Comparison of ENCODE assay signal across 24 mouse cellular contexts in the genomic region with DNA sequence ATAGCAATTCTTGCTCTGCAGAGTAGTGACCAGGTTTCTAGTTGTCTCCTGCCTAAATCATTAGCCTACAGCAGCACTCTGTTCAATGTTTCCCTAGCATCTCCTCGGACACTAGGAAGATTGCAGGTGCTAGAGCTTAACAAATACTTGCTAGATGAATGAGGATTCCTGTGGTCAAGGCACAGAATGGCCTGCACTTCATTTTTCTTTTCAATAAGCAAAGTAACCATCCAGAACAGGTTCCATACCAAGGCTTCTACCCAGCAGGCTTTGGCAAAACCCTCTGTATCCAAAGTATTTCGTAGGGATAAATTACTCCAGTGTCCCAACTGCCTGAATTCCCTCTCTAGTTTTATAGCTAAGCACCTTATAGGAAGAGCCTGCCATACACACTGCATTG.
DNase-seq lines count a peak whose midpoint lies in the region; ATAC-seq and TF ChIP-seq lines count a peak whose summit lies in the region.
"Had no signal": no experiment of that assay in that cellular context is flagged by ENCODE, and none has a peak within 500 bp of the region (broad histone marks: within the 10 kb centered on the region; RNA-seq: fewer than 3 reads in every experiment).

No protein-coding gene starts in this region.

- TF ChIP-seq CTCF in hindbrain, postnatal 0 days (IDR thresholded peaks at IDR 0.05; ENCODE audit: low read depth): no peak
- TF ChIP-seq CTCF in Patski (IDR thresholded peaks at IDR 0.05): no peak
- no peak for TF ChIP-seq CTCF in intestine, postnatal 0 days (IDR thresholded peaks at IDR 0.05; ENCODE audit: low read depth)

- peaks cover 55% of the 10 kb centered on the region for H3K4me1 ChIP-seq in embryonic facial prominence, embryonic 13.5 days
- H3K4me1 ChIP-seq in embryonic facial prominence, embryonic 10.5 days: peaks cover 48% of the 10 kb centered on the region
- peaks cover under 1% of the 10 kb centered on the region; the same call in 1 of the 2 replicates for H3K4me1 ChIP-seq in hindbrain, postnatal 0 days (ENCODE audit: insufficient read depth, low read length)
- peaks cover 17% of the 10 kb centered on the region for H3K4me1 ChIP-seq in hindbrain, embryonic 13.5 days (replicated peaks)
- no peaks in the 10 kb centered on the region for H3K4me1 ChIP-seq in intestine, postnatal 0 days (replicated peaks; ENCODE audit: control insufficient read depth, insufficient read depth, low read length)

- H3K27me3 ChIP-seq in embryonic facial prominence, embryonic 13.5 days: no peaks in the 10 kb centered on the region
- no peaks in the 10 kb centered on the region for H3K27me3 ChIP-seq in embryonic facial prominence, embryonic 10.5 days (replicated peaks; ENCODE audit: low read depth, poor library complexity, severe bottlenecking)
- no peaks in the 10 kb centered on the region for H3K27me3 ChIP-seq in hindbrain, postnatal 0 days (ENCODE audit: insufficient read depth, low read length)
- H3K27me3 ChIP-seq in hindbrain, embryonic 13.5 days: no peaks in the 10 kb centered on the region
- no peaks in the 10 kb centered on the region for H3K27me3 ChIP-seq in Patski
- no peaks in the 10 kb centered on the region for H3K27me3 ChIP-seq in intestine, postnatal 0 days (replicated peaks; ENCODE audit: control insufficient read depth, insufficient read depth, low read length)
- H3K27me3 ChIP-seq: CH12.LX had no signal

- H3K9me3 ChIP-seq in embryonic facial prominence, embryonic 13.5 days: 0 out of 2 replicates have a peak, but pooled peaks cover 5% of the 10 kb centered on the region
- H3K9me3 ChIP-seq in embryonic facial prominence, embryonic 10.5 days: no peaks in the 10 kb centered on the region
- no peaks in the 10 kb centered on the region for H3K9me3 ChIP-seq in hindbrain, postnatal 0 days (ENCODE audit: low read length)
- no peaks in the 10 kb centered on the region for H3K9me3 ChIP-seq in hindbrain, embryonic 13.5 days
- H3K9me3 ChIP-seq in intestine, postnatal 0 days (ENCODE audit: control insufficient read depth): no peaks in the 10 kb centered on the region
- H3K9me3 ChIP-seq: G1E had no signal

- H3K36me3 ChIP-seq in embryonic facial prominence, embryonic 13.5 days: 0 out of 2 replicates have a peak, but pooled peaks cover 4% of the 10 kb centered on the region
- peaks cover 10% of the 10 kb centered on the region for H3K36me3 ChIP-seq in embryonic facial prominence, embryonic 10.5 days (replicated peaks)
- H3K36me3 ChIP-seq in hindbrain, postnatal 0 days (ENCODE audit: insufficient read depth, low read length): no peaks in the 10 kb centered on the region
- no peaks in the 10 kb centered on the region for H3K36me3 ChIP-seq in hindbrain, embryonic 13.5 days
- no peaks in the 10 kb centered on the region for H3K36me3 ChIP-seq in intestine, postnatal 0 days (ENCODE audit: control insufficient read depth, insufficient read depth)
- H3K36me3 ChIP-seq: G1E had no signal

- ATAC-seq in embryonic facial prominence, embryonic 13.5 days (ENCODE audit: insufficient number of reproducible peaks, insufficient read depth, low FRiP score, low TSS enrichment, low read depth): no peak
- ATAC-seq in hindbrain, postnatal 0 days: no peak
- no peak for ATAC-seq in hindbrain, embryonic 13.5 days (ENCODE audit: low FRiP score)
- peak; percentile 54 for ATAC-seq in Patski
- no peak for ATAC-seq in intestine, postnatal 0 days
- ATAC-seq: activated CD4-positive, CD25-positive, alpha-beta regulatory T cell, adult 4 months; forebrain, embryonic 14.5 days; forebrain, postnatal 0 days had no signal

- in situ Hi-C loops in Patski (cut with MboI; ENCODE audit: low pct_unique_long_range_greater_than_20kb): loop anchor here (5.0 kb wide), 1 partner anchor 79 kb away; the partner anchor contains the start of gene Nxn

- H3K4me3 ChIP-seq in embryonic facial prominence, embryonic 13.5 days: no peak overlapping the region
- no peak overlapping the region for H3K4me3 ChIP-seq in embryonic facial prominence, embryonic 10.5 days
- H3K4me3 ChIP-seq in hindbrain, postnatal 0 days (ENCODE audit: low read length): no peak overlapping the region
- H3K4me3 ChIP-seq in hindbrain, embryonic 13.5 days: no peak overlapping the region
- H3K4me3 ChIP-seq in intestine, postnatal 0 days (ENCODE audit: low read depth, low read length): no peak overlapping the region
- H3K4me3 ChIP-seq: hindbrain, embryonic 10.5 days had no signal

- CTCF ChIA-PET in Patski (lab: Charles Lee): interaction anchor here (0.7 to 3.3 kb wide), 8 partner anchors 12 to 58 kb away, joined by 3 to 14 read pairs (median 3); no protein-coding TSS in a partner anchor

- WGBS in embryonic facial prominence, embryonic 13.5 days: 86% methylated on average over 2 of the region's 2 CpGs
- WGBS in embryonic facial prominence, embryonic 10.5 days: 83% methylated on average over 2 of the region's 2 CpGs
- WGBS in hindbrain, postnatal 0 days: 76% methylated on average over 2 of the region's 2 CpGs
- 78% methylated on average over 2 of the region's 2 CpGs for WGBS in hindbrain, embryonic 13.5 days
- WGBS in intestine, postnatal 0 days: 62% methylated on average over 2 of the region's 2 CpGs

- H3K4me2 ChIP-seq in embryonic facial prominence, embryonic 13.5 days: no peak overlapping the region
- H3K4me2 ChIP-seq in hindbrain, postnatal 0 days (ENCODE audit: low read depth, low read length): no peak overlapping the region
- no peak overlapping the region for H3K4me2 ChIP-seq in hindbrain, embryonic 13.5 days
- no peak overlapping the region for H3K4me2 ChIP-seq in intestine, postnatal 0 days (replicated peaks; ENCODE audit: low read depth)
- H3K4me2 ChIP-seq: heart, embryonic 11.5 days; hindbrain, embryonic 14.5 days had no signal

- 0 out of 2 replicates have a peak overlapping the region, but pooled peaks have one; percentile 1 for H3K27ac ChIP-seq in embryonic facial prominence, embryonic 13.5 days
- no peak overlapping the region for H3K27ac ChIP-seq in embryonic facial prominence, embryonic 10.5 days (replicated peaks)
- H3K27ac ChIP-seq in hindbrain, postnatal 0 days: peak overlapping the region; percentile 2; the same call in 1 of the 2 replicates
- no peak overlapping the region for H3K27ac ChIP-seq in hindbrain, embryonic 13.5 days
- no peak overlapping the region for H3K27ac ChIP-seq in intestine, postnatal 0 days (ENCODE audit: low read depth, low read length)
- H3K27ac ChIP-seq: hindbrain, embryonic 10.5 days; hindbrain, embryonic 14.5 days had no signal

- no peak overlapping the region for H3K9ac ChIP-seq in embryonic facial prominence, embryonic 13.5 days
- H3K9ac ChIP-seq in hindbrain, postnatal 0 days (replicated peaks; ENCODE audit: low read length): no peak overlapping the region
- no peak overlapping the region for H3K9ac ChIP-seq in hindbrain, embryonic 13.5 days
- H3K9ac ChIP-seq in intestine, postnatal 0 days (ENCODE audit: low read depth, low read length): no peak overlapping the region
- H3K9ac ChIP-seq: forebrain, postnatal 0 days; hindbrain, embryonic 14.5 days had no signal

- POLR2A ChIA-PET in Patski (lab: Charles Lee): interaction anchor here (1.4 to 2.1 kb wide), 4 partner anchors 10 to 81 kb away, joined by 3 to 7 read pairs (median 5); partner anchors contain the start of gene Nxn

- no peak for DNase-seq in embryonic facial prominence, embryonic 10.5 days (ENCODE audit: low spot score)
- DNase-seq in hindbrain, postnatal 0 days (ENCODE audit: low spot score): no peak
- DNase-seq in Patski (ENCODE audit: low read depth, low spot score): peak; percentile 69
- DNase-seq: adrenal gland, adult 8-10 months; adrenal gland, postnatal 25 days; B cell, adult 2 months; cerebellum, adult 11-12 months; cerebellum, adult 9-10 months; cerebellum, postnatal 25 days; forebrain, postnatal 0 days; gastrocnemius, postnatal 10 days; gastrocnemius, postnatal 36 days; kidney, adult 18-20 months; kidney, adult 9 months had no signal

Comparison
In these comparisons a context has a peak if more than half of its experiments do, and no peak if none do; other contexts are left out.
1. H3K27ac ChIP-seq: peak in embryonic facial prominence, embryonic 13.5 days (single experiment) and hindbrain, postnatal 0 days (single experiment); none in embryonic facial prominence, embryonic 10.5 days (single experiment), hindbrain, embryonic 13.5 days (single experiment) and intestine, postnatal 0 days (single experiment).